Mouse (Mus musculus): ENCODE results near the gene Slc24a5.

DNA sequence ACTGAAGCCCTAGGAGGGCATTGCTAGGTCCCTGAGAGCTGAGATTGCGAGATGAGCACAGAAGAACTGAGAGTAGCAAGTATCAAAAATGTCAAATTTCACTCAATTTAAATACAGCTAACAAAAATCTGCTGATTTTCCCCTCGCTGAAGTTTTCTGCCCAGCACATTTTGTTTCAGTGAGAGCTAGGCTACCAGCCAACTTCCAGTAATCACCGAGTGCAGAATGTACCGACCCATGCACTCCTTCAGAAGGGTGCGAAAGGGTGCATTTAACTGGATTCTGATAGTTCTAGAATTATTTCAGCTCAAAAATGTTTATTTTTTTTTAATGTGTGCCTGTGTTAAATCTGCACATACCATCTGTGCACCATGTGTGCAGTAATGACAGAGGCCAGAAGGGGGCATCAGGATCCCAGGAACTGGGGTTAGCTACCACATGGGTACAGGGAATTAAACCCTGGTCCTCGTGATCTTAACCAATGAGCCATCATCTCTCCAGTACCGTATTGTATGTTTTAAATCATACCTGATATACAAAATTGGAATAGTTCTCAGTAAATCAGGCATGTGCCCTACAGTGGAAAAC lies 12.5 kb upstream of the Slc24a5 start:
- peak; percentile 7; the same call in 1 of the 2 replicates for TF ChIP-seq CTCF (IDR thresholded peaks at IDR 0.05; ENCODE audit: borderline replicate concordance, extremely low read depth, insufficient read depth, insufficient read length)
- no peak for TF ChIP-seq POLR2A (IDR thresholded peaks at IDR 0.05; ENCODE audit: borderline replicate concordance, extremely low read depth, insufficient read depth, insufficient read length, poor library complexity, severe bottlenecking)
